Mouse (Mus musculus) megakaryocyte, embryonic 14.5 days (primary cell): ENCODE results near the gene Hfe2.

Experiments
- FLI1 ChIP-seq: IDR thresholded peaks from 2 replicates; pipeline ENCODE4 v1.6.1; 2012; ENCODE audit warnings: low read length, inconsistent platforms, mixed read lengths
- GATA1 ChIP-seq: IDR thresholded peaks from 3 replicates; pipeline ENCODE4 v1.6.1; 2012; ENCODE audit warnings: mixed read lengths, low read length, inconsistent platforms, borderline replicate concordance

DNA sequence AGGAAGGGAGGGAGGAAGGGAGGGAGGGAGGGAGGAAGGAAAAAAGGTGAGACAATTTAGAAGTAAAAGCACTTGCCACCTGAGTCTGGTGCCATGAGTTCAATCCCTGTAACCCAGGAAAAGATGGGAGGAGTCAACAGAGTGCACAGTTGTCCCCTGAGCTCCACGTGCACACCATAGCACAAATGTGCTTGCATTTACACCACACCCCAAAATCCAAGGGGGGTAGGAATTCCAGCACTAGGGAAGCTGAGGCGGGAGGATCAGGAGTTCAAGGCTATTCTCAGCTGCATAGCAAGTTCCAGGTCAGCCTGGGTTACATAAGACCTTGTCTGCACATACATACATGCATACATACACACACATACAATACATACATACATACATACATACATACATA is 46.4 kb downstream of the Hfe2 start:
- TF ChIP-seq GATA1 = no peak
- no peak for TF ChIP-seq FLI1
